Mouse (Mus musculus): ENCODE results near the gene Gpr89.

- no peak for TF ChIP-seq CTCF (IDR thresholded peaks at IDR 0.05; ENCODE audit: borderline replicate concordance, control insufficient read depth, extremely low read depth, insufficient read depth, low read length, poor library complexity)
- no peak for TF ChIP-seq POLR2A (IDR thresholded peaks at IDR 0.05; ENCODE audit: control insufficient read depth, extremely low read depth, insufficient read depth, low read length, poor library complexity)
Measured at GRCm38 (mm10) chr3:96860498-96860897, 44.6 kb downstream of the Gpr89 start.

All from thymus, adult 2 months (tissue).